Mouse (Mus musculus): Measurements from ENCODE around the gene Tagln2.

Tagln2 gene

GRCm38 (mm10) chr1:172526380-172527081, 26.7 kb downstream of the Tagln2 start:
- DNase-seq (ENCODE audit: low spot score) = no peak

DNA sequence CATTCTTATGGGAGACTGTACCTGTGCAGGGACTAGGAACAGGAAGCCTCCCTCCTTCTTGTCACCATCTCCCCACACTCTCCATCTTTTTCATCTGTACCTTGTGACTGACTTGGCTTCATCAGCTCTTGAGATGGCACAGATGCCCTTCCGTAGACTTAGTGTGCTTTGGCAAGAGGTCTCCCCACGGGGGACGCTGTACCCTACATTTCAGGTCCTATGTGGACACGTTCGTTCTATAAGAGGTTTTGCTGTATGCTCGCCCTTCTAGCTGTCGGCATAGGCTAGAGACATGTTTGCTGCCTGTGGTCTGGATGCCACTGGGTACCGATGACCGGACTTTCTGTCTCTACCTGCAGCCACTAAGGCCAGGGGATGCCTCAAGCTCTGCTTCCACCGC, 27.6 kb downstream of the Tagln2 start:
- DNase-seq (ENCODE audit: low spot score) = no peak

- DNase-seq (ENCODE audit: low spot score) = peak; percentile 94
Observed at GRCm38 (mm10) chr1:172528701-172529100, 28.9 kb downstream of the Tagln2 start.

DNA sequence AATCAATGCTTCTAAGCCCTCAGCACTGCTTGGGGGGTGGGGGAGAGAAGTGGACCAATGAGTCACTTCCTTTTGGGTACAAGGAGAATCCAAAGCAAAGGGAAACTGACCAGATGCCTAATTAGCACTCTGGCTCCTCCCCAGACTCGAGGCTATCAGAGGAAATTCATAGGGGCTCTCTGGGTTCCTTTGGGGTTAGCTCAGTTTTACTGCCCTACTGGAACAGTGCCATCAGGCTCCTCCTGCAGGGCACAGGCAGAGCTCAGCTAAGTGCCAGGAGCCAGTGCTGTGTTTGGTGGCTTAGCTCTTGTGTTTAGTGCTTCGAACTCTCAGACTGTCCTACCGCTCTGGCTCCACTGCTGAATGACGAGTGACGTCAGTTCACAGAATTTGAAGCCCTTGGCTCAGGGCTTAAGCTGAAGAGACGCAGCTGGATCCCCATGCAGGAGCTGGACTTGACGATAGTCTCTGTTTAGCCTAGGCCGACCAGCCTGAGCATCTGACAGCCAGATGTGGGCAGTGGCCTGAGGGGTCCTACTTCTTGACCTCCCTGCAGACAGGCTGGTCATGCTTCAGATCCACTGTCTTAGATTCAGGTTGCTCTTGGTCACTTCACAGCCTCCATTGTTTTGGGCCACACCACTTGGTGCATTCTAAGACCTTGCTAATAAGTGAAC, 30.8 kb downstream of the Tagln2 start:
- DNase-seq (ENCODE audit: low spot score) = peak; percentile 36

DNA sequence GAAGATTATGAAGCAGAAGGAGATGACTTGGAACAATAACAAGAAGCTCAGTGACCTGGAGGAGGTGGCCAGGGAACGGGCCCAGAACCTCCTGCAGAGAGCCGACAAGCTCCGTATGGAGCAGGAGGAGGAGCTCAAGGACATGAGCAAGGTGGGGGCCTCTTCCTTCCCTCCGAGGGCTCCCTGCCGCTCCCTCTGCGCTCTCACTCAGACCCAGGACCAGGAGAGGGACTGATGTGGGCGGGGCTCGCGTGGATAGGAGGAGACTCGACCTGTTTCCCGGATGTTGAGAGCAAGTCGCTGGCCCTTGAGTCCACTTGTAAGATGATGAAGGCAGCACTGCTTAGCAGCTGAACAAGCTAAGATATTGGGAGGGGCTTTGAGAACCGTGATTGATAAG, 32.7 kb downstream of the Tagln2 start:
- peak; percentile 73 for DNase-seq (ENCODE audit: low spot score)

- no peak for DNase-seq (ENCODE audit: low spot score)
Observed at GRCm38 (mm10) chr1:172535116-172535515, 35.3 kb downstream of the Tagln2 start.

GRCm38 (mm10) chr1:172539827-172540226, 40.0 kb downstream of the Tagln2 start:
- DNase-seq (ENCODE audit: low spot score) = no peak

DNA sequence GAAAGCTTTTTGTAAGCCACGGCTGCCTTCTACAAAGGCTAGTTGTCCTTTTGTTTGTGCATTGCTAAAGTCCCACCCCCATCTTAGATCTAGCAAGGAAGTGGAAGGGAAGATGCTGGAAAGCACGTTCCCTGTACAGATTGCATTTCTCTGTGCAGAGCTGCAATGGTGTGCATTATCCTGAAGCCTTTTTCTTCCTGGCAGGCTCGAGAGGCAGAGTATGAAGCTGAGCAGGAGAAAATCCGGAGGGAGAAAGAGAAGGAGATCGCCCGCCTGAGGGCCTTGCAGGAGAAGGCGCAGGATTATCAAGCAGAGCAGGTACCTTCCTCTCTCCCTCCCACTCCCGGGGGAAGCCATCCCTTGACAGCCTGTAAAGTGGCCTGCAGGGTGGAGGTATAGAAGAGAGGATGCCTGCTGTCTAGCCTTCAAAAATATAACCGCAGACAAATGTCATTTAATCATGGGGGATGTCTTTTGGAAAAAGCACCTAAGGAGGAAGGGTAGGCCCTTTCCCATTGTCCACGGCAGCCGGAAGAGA, 40.5 kb downstream of the Tagln2 start:
- no peak for DNase-seq (ENCODE audit: low spot score)

DNA sequence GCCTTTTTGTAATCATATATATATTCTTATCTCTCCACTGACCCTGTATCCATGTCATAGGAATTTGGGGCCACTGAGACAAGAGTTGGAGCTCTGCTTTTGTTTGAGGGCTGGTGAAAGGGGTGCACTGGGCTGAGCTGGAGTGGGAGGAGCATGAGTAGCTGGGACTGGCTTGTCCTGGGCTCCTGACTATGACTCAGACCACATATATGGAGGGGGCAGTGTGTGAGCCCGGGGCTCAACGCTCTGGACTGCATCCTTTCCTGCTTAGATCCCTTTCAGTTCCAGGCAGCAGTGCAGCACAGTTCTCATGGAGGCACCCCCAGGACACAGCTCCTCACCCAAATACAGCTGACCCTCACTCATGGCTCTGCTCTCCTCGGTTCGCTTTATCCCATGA, 46.2 kb downstream of the Tagln2 start:
- no peak for DNase-seq (ENCODE audit: low spot score)

GRCm38 (mm10) chr1:172548501-172548900, 48.7 kb downstream of the Tagln2 start:
- no peak for DNase-seq (ENCODE audit: low spot score)

GRCm38 (mm10) chr1:172549314-172549713, 49.5 kb downstream of the Tagln2 start:
- no peak for DNase-seq (ENCODE audit: low spot score)

GRCm38 (mm10) chr1:172549717-172550116, 49.9 kb downstream of the Tagln2 start:
- no peak for DNase-seq (ENCODE audit: low spot score)

GRCm38 (mm10) chr1:172550551-172550951, 50.7 kb downstream of the Tagln2 start:
- peak; percentile 77 for DNase-seq (ENCODE audit: low spot score)

DNA sequence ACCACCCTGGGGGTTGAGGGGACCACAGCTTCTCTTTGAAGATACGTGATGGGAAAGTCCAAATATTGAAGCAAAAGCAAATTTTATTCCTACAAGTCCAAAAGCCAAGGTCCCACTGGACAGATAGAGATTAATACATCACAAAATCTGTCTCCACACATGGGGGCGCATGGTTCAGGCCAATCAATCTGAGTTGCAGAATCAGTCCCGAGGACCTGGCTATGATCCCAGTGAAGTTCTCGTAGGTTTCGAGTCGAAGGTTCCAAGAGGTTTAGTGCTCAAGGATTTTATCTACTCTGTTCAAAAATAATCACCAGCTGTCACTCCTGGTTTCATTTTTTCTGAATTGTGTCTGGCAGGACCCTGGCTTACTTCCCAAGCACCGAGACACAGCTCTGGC, 51.2 kb downstream of the Tagln2 start:
- DNase-seq (ENCODE audit: low spot score) = no peak

GRCm38 (mm10) chr1:172552623-172553022, 52.8 kb downstream of the Tagln2 start:
- DNase-seq (ENCODE audit: low spot score) = no peak

DNA sequence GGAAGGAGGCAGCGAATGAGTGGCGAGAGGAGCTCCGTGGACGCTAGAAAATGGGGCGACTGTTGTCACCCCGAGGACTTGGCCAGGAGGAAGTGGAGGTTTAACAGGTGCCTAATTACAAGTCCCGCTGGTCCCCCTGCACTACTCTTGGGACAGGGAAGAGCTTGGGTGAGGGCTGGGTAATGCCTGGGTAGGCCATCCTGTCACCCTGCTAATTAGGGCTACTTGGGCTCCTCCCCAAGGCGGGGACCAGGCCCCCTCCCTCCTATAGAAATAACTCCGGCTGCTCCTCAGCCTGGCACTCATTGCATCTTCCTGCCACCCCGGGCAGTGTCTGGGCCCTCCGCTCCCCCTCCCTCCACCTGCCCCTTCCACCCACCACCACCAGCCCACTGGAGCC, 55.8 kb downstream of the Tagln2 start, which contains the start of gene Vsig8:
Gene Vsig8, plus strand, starts transcription at position 301 of the 400 bp plus-strand sequence.
- DNase-seq (ENCODE audit: low spot score) = no peak

All from retina, embryonic 14.5 days (tissue).